Mouse (Mus musculus) midbrain, embryonic 12.5 days (tissue): ENCODE results near the gene Hectd3. TPM values are rescaled to one million over a fixed set of nuclear protein-coding genes. Genes with fewer than 3 reads are reported as not detected.

Experiments used
- ATAC-seq: fragments of 200-750 bp; cut with Nextera tagmentation; 2 replicates; pipeline ENCODE4 v1.8.0; 2017; ENCODE audit warnings: low read depth, moderate TSS enrichment, moderate library complexity; ENCODE audit not compliant: low FRiP score
- H3K27ac ChIP-seq: fragments of 300-500 bp; sonication (generic); replicated peaks from 2 replicates; pipeline ENCODE4 v1.5.1; 2016; ENCODE audit warnings: mild to moderate bottlenecking
- H3K27me3 ChIP-seq: fragments of 300-500 bp; sonication (generic); 2 replicates; pipeline ENCODE4 v1.6.1; 2016; ENCODE audit warnings: mild to moderate bottlenecking
- H3K36me3 ChIP-seq: fragments of 300-500 bp; sonication (generic); 2 replicates; pipeline ENCODE4 v1.6.1; 2016
- H3K4me1 ChIP-seq: fragments of 300-500 bp; sonication (generic); 2 replicates; pipeline ENCODE4 v1.6.1; 2016
- H3K4me2 ChIP-seq: fragments of 300-500 bp; sonication (generic); replicated peaks from 2 replicates; pipeline ENCODE4 v1.6.1; 2016; ENCODE audit warnings: mild to moderate bottlenecking, moderate library complexity
- H3K4me3 ChIP-seq: fragments of 300-500 bp; sonication (generic); 2 replicates; pipeline ENCODE4 v1.5.1; 2016; ENCODE audit warnings: mild to moderate bottlenecking
- H3K9ac ChIP-seq: fragments of 300-500 bp; sonication (generic); replicated peaks from 2 replicates; pipeline ENCODE4 v1.6.1; 2016; ENCODE audit warnings: mild to moderate bottlenecking, moderate library complexity
- H3K9me3 ChIP-seq: fragments of 300-500 bp; sonication (generic); 2 replicates; pipeline ENCODE4 v1.6.1; 2016; ENCODE audit warnings: mild to moderate bottlenecking
- WGBS: fragments of 180-500 bp; shearing (Covaris S2); methylation state at CpG from one replicate; pipeline ENCODE4 v1.1.7; 2016; 5-methylcytosine and 5-hydroxymethylcytosine counted together
- polyA plus RNA-seq: library from polyadenylated mRNA; unstranded; fragments of >200 nt; fragmentation: Nextera tagmentation; extraction: Ambion mirVana; gene quantifications from 2 replicates; pipeline ENCODE4 v1.2.1, GENCODE M21; 2016

The Hectd3 gene
- 16.7 and 17.8 TPM in 2 replicates for polyA plus RNA-seq

DNA sequence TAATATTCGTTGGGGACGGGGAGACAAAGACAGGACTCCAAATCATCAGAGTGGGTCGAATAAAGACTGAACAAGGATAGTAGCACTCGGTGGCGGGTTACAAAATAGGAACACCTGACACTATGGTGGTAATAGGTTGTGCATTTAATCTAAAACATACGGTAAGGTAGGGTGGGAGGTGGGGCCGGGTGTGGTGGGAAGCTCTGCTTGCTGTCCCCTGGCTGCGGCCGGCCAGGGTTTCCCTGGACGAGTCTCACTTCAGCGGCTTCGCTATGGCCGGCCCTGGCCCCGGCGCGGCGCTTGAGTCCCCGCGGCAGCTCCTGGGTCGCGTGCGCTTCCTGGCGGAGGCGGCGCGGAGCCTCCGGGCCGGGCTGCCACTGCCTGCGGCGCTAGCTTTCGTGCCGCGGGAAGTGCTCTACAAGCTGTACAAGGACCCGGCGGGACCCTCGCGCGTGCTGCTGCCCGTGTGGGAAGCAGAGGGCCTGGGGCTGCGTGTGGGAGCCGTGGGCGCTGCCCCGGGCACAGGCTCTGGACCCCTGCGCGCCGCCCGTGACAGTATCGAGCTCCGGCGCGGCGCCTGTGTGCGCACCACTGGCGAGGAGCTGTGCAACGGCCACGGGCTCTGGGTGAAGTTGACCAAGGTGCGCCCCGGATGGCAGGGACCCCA, at the start of gene Hectd3:
TSS of gene Hectd3 (plus strand) at position 187 of the 667 bp plus-strand sequence.
- peaks cover 14% of the 10 kb centered on the region for H3K27me3 ChIP-seq
- peak within 1 kb of the TSS; percentile 87 for H3K9ac ChIP-seq
- H3K9me3 ChIP-seq: no peaks in the 10 kb centered on the region
- peaks cover 30% of the 10 kb centered on the region for H3K4me1 ChIP-seq
- peak within 1 kb of the TSS; percentile 99 for H3K4me2 ChIP-seq
- H3K36me3 ChIP-seq: peaks cover 22% of the 10 kb centered on the region
- peak; percentile 65 for ATAC-seq
- WGBS: under 1% methylated on average over 58 of the region's 58 CpGs
- H3K27ac ChIP-seq: peak within 1 kb of the TSS; percentile 86
- H3K4me3 ChIP-seq: peak within 1 kb of the TSS; percentile 97

DNA sequence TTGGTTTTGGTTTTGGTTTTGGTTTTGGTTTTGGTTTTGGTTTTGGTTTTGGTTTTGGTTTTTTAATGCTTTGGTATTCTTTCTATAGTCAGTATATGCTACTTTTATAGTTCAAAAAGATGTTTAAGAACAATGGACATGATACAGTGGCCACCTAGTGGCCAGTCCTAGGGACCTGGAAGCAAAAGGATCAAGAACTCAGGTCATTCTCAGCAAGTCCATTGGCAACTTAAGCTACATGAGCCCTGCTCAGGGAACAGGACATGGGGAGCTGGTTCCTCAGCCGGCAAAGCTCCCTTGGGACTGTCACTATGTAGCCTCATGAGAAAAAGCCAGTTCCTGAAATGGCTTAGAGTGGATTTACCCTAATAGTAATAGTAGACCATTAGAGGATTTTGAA, 43.5 kb upstream of the Hectd3 start:
- 70% methylated on average over 1 of the region's 1 CpGs for WGBS
- Histone ChIP-seq H3K4me1 (no peaks in the 10 kb centered on the region), H3K9me3 (no peaks in the 10 kb centered on the region), H3K27ac (no peak overlapping the region), H3K4me3 (no peak overlapping the region), H3K36me3 (no peaks in the 10 kb centered on the region), H3K4me2 (no peak overlapping the region), H3K9ac (no peak overlapping the region), H3K27me3 (no peaks in the 10 kb centered on the region)
- ATAC-seq: no peak

DNA sequence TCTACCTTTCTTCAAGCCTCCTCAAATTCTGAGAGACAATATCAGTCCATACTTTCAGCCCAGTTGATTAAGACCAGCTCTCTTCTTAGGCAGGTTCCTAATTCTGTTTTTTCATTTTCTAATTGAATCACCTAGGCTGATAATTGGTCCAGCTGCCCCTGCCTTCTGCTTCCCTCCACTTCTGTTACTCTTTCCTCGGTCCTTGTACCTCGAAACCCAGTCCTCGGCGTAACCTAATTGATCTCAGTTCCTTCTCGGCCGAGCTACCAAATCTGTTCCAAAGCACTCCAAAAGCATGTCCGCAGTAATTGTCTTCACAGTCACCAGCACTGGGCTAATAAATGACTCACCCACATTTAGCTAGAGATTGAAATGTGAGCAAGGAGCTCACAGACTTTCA, 40.2 kb upstream of the Hectd3 start:
- Histone ChIP-seq H3K36me3 (peaks cover 11% of the 10 kb centered on the region; the same call in 1 of the 2 replicates), H3K4me3 (no peak overlapping the region), H3K9ac (no peak overlapping the region), H3K9me3 (no peaks in the 10 kb centered on the region), H3K27ac (no peak overlapping the region), H3K4me2 (no peak overlapping the region), H3K27me3 (no peaks in the 10 kb centered on the region), H3K4me1 (no peaks in the 10 kb centered on the region)
- WGBS: 91% methylated on average over 7 of the region's 7 CpGs
- no peak for ATAC-seq

DNA sequence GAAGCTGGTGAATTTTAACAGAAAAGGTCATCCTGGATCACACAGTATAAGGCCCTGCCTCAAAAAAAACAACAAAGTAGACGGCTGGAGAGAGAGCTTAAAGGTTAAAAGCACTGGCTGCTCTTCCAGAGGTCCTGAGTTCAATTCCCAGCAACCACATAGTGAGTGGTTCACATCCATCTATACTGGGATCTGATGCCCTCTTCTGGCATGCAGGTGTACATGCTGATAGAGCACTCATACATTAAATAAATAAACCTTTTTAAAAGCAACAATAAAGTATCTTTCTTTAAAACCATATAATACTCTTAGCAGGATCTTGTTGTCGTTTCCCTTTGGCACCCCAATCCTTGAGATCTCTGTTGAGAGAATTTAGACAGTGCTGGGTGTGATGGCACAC, 18.6 kb upstream of the Hectd3 start:
- Histone ChIP-seq H3K4me1 (no peaks in the 10 kb centered on the region), H3K4me3 (no peak overlapping the region), H3K27ac (no peak overlapping the region), H3K36me3 (peaks cover 76% of the 10 kb centered on the region), H3K27me3 (no peaks in the 10 kb centered on the region), H3K4me2 (no peak overlapping the region), H3K9ac (no peak overlapping the region), H3K9me3 (no peaks in the 10 kb centered on the region)
- no peak for ATAC-seq
- WGBS: 66% methylated on average over 2 of the region's 2 CpGs

DNA sequence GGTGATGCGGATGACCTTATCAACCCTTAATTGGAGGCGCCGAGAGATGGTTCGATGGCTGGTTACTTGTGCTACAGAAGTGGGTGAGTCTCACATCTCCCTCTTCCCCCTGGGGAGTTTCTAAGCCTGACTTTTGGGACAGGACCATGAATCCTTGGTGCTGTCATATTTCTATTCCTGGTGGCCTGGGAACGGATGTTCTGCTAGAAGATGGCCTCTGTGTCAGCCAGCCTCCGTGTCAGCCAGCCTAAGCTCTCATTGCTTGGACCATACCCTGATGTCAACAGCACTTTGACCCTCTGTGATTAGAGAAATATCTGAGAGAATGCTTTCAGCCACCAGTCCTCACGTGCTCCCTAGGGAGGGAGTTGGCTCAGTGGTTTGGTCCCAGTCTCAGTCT, 9.4 kb upstream of the Hectd3 start:
- Histone ChIP-seq H3K4me1 (0 out of 2 replicates have a peak, but pooled peaks cover 3% of the 10 kb centered on the region), H3K36me3 (peaks cover 56% of the 10 kb centered on the region), H3K27me3 (no peaks in the 10 kb centered on the region), H3K9ac (no peak overlapping the region), H3K27ac (no peak overlapping the region), H3K4me3 (no peak overlapping the region), H3K9me3 (no peaks in the 10 kb centered on the region), H3K4me2 (no peak overlapping the region)
- WGBS: 94% methylated on average over 7 of the region's 7 CpGs
- no peak for ATAC-seq

DNA sequence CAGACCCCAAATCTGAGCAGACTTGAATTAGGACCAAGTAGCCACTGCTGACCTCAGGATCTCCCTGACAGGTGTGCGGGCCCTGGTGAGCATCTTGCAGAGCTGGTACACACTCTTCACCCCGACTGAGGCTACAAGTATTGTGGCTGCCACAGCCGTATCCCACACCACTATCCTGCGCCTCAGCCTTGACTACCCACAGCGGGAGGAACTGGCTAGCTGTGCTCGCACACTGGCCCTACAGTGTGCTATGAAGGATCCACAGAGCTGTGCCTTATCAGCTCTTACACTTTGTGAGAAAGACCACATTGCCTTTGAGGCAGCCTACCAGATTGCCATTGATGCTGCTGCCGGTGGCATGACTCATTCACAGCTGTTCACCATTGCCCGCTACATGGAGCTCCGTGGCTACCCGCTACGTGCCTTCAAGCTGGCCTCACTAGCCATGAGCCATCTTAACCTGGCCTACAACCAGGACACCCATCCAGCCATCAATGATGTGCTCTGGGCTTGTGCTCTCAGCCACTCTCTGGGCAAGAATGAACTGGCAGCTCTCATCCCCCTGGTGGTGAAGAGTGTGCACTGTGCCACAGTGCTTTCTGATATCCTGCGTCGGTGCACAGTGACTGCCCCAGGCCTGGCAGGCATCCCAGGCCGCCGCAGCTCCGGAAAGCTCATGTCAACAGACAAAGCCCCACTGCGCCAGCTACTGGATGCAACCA, 8.6 kb upstream of the Hectd3 start:
- H3K9ac ChIP-seq: no peak overlapping the region
- 64% methylated on average over 17 of the region's 17 CpGs for WGBS
- H3K9me3 ChIP-seq: no peaks in the 10 kb centered on the region
- H3K4me1 ChIP-seq: 0 out of 2 replicates have a peak, but pooled peaks cover 6% of the 10 kb centered on the region
- peaks cover 52% of the 10 kb centered on the region for H3K36me3 ChIP-seq
- H3K4me2 ChIP-seq: no peak overlapping the region
- H3K27me3 ChIP-seq: no peaks in the 10 kb centered on the region
- peak; percentile 71 for ATAC-seq
- no peak overlapping the region for H3K27ac ChIP-seq
- H3K4me3 ChIP-seq: no peak overlapping the region

DNA sequence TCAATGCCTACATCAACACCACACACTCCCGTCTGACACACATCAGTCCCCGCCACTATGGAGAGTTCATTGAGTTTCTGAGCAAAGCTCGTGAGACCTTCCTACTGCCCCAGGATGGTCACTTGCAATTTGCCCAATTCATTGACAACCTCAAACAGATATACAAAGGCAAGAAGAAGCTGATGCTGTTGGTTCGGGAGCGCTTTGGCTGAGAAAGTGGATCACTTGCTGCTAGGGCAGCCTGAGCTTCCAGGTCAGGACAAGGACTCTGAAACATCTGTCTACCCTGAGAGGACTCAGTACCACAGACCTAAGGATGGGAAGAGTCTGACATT, 8.0 kb upstream of the Hectd3 start:
- 0 out of 2 replicates have a peak, but pooled peaks cover 6% of the 10 kb centered on the region for H3K4me1 ChIP-seq
- peaks cover 48% of the 10 kb centered on the region for H3K36me3 ChIP-seq
- WGBS: 78% methylated on average over 5 of the region's 5 CpGs
- no peaks in the 10 kb centered on the region for H3K9me3 ChIP-seq
- H3K4me2 ChIP-seq: no peak overlapping the region
- no peak overlapping the region for H3K27ac ChIP-seq
- H3K9ac ChIP-seq: no peak overlapping the region
- no peaks in the 10 kb centered on the region for H3K27me3 ChIP-seq
- no peak for ATAC-seq
- H3K4me3 ChIP-seq: no peak overlapping the region

DNA sequence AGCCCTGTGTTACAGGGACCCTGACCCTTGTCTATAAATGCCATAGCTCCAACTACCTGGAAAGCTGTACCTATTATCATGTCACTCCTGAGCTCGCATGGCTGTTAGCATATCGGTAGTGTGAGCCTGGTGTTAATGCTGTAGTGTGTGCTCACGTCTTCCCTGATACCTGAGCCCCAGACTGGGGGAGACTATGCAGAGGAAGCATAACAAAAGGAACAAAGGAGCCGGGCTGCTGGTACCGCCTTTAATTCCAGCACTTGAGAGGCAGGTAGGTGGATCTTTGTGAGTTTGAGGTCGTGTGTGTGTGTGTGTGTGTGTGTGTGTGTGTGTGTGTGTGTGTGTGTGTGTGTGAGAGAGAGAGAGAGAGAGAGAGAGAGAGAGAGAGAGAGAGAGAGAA, 5.4 kb upstream of the Hectd3 start:
- 71% methylated on average over 6 of the region's 6 CpGs for WGBS
- Histone ChIP-seq H3K4me2 (no peak overlapping the region), H3K9me3 (no peaks in the 10 kb centered on the region), H3K4me1 (peaks cover 18% of the 10 kb centered on the region), H3K9ac (no peak overlapping the region), H3K4me3 (no peak overlapping the region), H3K27ac (no peak overlapping the region), H3K27me3 (no peaks in the 10 kb centered on the region), H3K36me3 (peaks cover 44% of the 10 kb centered on the region)
- no peak for ATAC-seq

DNA sequence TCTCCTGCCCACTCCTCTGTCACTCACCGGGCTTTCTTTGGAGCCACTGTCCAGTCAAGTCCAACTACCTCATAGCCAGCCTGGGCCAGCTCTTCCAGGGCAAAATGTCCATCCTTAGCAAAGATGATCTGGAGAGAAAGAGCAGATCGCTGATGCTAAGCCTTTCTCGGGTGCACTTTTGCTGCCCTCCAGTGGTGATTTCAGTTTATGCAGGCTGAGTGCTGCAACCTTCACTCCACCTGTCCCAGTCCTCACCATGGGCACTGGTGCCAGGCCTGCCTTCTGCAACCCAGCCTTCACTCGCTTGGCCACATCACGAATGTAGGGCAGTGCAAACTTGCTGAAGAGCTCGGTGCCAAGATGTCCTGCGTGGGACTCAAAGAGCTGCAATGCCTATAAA, 3.8 kb upstream of the Hectd3 start:
- H3K9me3 ChIP-seq: no peaks in the 10 kb centered on the region
- peak overlapping the region; percentile 39; the same call in 1 of the 2 replicates for H3K27ac ChIP-seq
- no peak for ATAC-seq
- peaks cover 30% of the 10 kb centered on the region for H3K4me1 ChIP-seq
- H3K9ac ChIP-seq: no peak overlapping the region
- H3K4me3 ChIP-seq: no peak overlapping the region
- H3K27me3 ChIP-seq: peaks cover 5% of the 10 kb centered on the region; the same call in 1 of the 2 replicates
- H3K4me2 ChIP-seq: no peak overlapping the region
- 14% methylated on average over 7 of the region's 7 CpGs for WGBS
- H3K36me3 ChIP-seq: peaks cover 33% of the 10 kb centered on the region

DNA sequence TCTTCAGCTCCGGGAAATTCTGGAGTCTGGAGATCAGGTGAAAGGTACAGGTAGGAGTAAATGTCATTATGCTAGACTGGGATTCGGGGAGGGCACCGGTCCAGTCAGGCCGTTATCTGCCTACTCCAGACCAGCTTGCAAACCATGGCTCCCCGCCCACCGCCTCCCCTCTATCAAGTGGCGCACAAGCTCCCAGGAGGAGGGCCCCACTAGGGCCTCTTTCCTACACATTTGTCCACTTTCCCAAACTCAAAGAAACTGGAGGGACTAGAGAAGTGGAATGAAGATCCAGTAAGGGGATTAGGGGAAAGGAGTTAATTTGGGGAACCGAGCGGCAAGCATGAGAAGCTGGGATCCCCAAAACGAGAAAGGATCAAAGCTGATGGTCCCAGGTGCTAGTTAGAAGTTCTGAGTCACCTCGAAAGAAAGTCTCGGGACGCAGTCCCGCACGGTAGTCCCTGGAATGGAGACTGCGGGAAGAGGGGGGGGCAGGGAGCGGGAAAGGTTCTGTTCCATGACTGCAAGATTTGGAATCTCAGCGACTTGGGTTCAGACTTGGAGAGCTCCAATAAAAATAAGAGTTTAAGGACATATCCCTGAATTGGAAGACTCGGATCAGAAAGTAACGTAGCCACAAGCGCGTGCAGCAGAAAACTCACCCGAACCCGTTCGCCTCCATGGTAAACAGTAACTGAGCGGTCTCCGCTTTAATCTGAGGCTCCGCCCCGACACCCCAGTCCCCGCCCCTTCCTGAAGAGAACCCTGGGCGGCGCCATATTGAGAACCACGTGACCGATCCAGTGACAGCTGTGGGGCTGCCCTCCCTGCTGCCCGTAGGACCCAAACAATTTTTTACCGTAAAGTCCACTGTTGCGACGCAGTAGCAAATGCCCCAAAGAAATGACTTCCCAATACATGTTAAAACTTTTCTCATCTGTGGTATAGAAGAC, 1.2 kb upstream of the Hectd3 start, which contains the start of gene Urod:
TSS of gene Urod (minus strand) at position 742 of the 950 bp plus-strand sequence.
- H3K27me3 ChIP-seq: peaks cover 14% of the 10 kb centered on the region
- peaks cover 30% of the 10 kb centered on the region for H3K4me1 ChIP-seq
- peaks cover 17% of the 10 kb centered on the region for H3K36me3 ChIP-seq
- ATAC-seq: peak; percentile 90
- peak within 1 kb of the TSS; percentile 97 for H3K4me3 ChIP-seq
- peak within 1 kb of the TSS; percentile 87 for H3K9ac ChIP-seq
- H3K27ac ChIP-seq: peak within 1 kb of the TSS; percentile 86
- H3K4me2 ChIP-seq: peak within 1 kb of the TSS; percentile 99
- H3K9me3 ChIP-seq: no peaks in the 10 kb centered on the region
- WGBS: 1% methylated on average over 38 of the region's 38 CpGs

DNA sequence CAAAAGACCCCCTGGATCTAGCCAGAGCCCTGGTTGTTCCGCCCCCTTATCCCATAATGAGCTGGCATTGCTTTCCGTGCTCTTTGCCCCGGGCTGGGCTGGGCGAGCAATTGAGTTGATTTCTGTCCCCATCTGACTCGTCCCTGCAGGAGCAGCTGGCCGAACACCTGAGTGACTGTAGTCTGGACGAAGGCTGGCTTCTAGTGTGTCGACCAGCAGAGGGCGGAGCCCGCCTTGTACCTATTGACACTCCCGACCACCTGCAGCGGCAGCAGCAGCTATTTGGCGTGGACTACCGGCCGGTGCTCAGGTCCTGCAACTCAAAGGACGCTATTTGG, 650 bp downstream of the Hectd3 start:
- Histone ChIP-seq H3K9me3 (no peaks in the 10 kb centered on the region), H3K4me3 (peak overlapping the region; percentile 97), H3K27ac (peak overlapping the region; percentile 86), H3K36me3 (peaks cover 25% of the 10 kb centered on the region), H3K4me2 (peak overlapping the region; percentile 99), H3K4me1 (peaks cover 30% of the 10 kb centered on the region), H3K9ac (peak overlapping the region; percentile 87), H3K27me3 (peaks cover 14% of the 10 kb centered on the region)
- 1% methylated on average over 16 of the region's 16 CpGs for WGBS
- no peak for ATAC-seq
